Mouse (Mus musculus): ENCODE results near the gene Abca2.
"Not testable (repeated sequence)": the region's sequence is repeated elsewhere in the genome, so short reads cannot be mapped to it uniquely, and the experiment has no call there.

Gene Abca2

DNA sequence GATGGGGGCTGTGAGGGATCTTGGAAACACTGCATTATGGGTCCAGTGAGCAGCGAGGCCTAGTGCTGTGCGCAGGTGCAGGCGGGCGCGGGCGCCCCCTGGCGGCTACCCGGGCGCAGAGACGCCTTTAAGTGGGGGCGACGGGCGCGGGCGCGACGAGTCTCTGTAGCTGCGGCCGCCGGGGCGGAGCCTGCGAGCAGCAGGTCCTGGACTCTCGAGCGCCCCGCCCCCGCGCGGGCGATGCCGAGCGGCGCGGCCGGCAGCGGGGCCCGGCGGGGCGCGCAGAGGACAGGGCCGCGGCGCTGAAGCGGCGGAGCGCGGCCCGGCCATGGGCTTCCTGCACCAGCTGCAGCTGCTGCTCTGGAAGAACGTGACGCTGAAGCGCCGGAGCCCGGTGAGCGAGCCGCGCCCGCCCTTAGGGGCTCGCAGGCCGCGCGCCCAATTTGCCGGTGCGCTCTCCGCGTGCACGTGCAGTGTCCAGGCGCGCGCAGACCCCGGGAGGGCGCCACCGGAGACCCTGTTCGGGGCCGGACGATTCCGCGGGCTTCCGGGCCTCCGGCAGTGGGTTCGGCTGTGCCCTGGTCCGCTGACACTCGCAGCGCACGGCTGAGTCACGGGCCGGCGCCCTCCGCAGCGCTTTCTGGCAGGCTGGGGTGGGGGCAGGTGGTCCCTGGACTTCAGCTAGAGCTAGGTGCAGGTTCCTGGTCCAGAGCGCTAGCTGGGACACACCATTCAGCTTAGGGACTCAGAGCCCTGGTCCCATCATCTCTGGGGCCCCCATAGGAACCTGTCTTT, at the start of gene Abca2:
Gene Abca2 (plus strand): TSS at position 262 of the 795 bp plus-strand sequence.
- DNase-seq (ENCODE audit: low spot score): peak; percentile 96

DNA sequence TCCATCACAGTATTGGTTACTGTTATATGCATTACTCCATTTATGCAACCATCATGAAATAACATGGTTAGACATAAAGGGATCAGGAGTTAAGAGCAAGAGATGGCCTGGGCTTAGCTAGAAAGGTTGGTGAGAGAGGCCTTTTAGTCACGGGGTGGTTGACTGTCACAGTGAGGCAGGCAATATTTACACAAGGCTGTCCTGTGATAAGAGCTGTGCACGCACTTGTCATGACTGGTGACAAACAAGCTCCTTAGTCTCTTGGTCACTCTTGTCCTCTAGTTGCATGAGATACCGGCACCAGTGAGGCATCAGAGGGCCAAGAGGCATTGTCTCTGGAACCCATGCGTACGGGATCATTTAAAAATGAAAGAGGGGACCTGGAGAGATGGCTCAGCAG, 44.0 kb upstream of the Abca2 start:
- DNase-seq (ENCODE audit: low spot score): no peak

DNA sequence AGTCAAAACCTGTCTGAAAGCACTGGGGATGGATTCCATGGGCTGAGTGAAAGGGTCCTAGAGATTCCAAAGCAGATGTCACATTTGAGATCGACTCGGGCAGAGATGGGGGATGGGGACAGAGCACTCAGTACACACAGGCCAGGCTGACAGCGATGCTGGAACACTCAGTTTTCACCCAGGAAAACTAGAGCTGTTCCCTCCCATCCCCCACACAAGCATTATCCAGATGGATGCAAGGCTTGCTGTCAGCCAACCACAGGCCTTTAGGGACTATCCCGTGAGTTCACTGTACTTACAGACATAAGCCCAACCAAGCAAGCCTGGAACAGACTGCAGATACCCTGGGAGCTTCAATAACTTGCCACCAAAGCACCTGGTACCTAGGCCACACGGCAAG, 37.2 kb upstream of the Abca2 start:
- no peak for DNase-seq (ENCODE audit: low spot score)

DNA sequence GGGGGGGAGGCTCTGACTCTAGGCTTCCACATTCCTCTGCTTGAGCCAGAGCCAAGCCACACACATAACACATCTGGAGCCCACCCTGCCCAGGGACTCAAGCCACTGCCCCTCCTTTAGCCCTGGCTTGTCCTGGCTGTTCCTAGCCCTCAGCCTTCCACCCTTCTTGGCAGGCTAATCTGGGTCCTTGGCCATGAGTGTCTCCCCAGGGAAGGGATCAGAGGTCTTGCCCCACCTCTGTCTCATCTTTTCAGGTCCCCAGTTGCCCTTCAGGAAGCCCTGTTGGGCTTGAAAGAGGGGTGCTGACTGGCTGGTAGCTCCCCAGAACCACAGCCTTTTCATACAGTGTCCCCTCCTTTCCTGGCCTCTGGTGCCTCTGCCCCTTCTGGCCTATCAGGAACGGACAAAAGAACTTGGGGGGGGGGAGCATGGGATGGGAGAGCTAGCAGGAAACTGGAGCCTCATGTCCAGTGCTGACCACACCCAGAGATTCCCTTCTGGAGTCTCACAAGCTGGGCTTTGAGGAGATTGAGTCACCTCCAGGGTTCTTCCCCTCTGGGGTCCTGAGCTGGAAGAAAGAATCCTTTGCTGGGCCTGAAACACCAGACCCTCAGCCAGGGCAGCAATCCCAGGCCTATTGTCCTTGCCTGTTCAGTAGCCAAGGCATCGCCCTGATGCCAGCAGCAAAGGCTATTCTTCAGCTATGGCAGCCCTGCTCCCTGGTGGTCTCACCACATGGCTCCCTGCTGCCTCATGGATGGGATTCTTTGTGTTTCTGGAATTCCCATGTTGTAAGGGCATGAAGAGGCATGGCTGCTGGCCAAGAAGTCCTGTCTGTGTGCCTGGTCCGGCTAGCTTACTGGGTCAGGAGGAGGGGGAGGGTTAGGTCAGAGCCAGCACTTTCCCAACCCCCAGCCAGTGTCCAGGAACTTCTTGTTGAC, 34.0 kb upstream of the Abca2 start:
- DNase-seq (ENCODE audit: low spot score): no peak

DNA sequence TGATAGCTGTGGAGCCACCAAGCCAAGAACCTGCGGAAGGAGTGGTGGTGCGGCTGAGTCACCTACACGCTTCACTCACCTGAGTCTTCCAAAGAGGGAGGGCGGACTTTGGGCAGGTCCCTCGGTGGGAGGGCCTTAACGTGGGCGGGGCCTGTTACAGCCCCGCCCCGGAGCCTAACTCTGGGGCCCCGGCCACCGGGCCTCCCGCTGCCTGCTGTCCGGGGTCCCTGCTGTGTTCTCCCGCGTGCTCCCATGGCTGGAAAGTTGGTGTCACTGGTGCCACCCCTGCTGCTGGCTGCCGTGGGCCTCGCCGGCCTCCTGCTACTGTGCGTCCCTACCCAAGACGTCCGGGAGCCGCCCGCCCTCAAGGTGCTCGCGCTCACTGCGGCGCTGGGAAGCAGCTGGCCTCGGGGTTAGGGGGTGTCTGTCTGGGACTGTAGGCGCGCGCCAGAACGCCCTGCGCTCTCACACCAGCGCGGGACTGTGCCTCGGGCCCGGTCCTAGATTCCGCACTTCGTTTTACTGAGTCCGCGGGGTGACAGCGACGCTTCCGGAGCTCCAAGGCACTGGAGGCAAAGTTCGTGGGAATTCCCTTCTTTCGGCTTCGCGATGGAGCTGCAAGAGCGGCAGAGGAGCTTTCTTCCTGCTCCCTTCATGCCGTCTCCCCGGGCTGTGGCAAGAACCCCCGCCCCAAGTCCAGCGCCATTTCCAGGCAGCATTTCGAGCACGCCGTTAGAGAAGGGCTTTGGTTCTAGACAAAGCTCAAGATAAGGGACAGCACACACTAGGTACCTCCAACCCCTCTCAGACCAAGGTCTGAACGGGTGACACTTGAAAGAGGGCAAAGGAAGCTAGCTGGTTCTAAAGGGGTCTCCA, 32.5 kb upstream of the Abca2 start, which contains the start of gene Entpd2:
Gene Entpd2 (plus strand): TSS at position 154 of the 876 bp plus-strand sequence.
- DNase-seq (ENCODE audit: low spot score): peak; percentile 50

DNA sequence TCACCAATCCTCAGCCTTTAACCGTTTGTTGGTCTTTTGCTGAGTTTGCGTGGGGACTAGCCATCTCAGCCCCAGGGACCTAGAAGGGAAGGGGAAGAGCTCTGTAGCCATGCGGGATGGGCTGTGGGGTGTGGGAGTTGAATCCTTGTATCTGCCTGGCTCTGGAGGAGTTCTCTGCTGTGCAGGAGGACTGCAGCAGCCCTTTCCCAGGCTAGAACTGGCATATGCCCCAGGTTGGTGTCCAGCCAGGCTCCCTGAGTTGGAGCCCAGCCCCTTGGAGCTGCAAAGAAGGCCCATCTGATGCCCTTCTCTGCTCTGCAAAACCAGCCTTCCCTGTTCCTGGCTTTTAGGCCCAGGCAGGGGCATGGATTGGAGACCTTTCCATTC, 31.9 kb upstream of the Abca2 start:
- no peak for DNase-seq (ENCODE audit: low spot score)

DNA sequence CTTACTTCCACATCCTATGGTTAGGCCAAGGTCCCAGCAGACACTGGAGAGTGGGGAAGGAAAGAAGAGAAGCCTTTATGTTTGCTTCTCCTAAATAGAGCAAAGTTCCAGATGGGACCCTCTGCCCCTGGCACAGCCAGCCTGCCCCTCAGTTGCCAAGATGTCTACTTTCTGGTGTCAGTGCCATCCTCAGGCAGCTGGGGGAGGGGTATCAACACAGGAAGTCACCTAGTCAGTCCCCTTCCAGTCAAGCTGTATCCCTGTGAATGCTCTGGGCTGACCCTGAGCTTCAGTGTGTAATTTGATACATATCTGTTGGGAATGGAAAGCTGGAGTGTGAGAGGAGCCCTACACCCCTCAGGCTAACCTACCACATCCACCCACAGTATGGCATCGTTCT, 31.5 kb upstream of the Abca2 start:
- DNase-seq (ENCODE audit: low spot score): no peak

DNA sequence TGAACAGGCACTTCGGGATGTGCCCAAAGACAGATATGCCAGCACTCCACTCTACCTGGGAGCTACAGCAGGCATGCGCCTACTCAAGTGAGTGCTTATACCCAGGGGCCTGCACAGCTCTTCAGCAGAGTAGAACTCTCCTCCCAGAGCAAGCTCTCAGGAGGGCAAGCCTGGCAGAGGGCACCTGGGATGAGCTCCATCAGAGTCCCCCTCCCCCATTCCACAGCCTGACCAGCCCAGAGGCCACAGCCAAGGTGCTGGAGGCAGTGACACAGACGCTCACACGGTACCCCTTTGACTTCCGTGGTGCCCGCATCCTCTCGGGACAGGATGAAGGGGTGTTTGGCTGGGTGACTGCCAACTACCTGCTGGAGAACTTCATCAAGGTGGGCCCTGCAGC, 30.4 kb upstream of the Abca2 start:
- DNase-seq (ENCODE audit: low spot score): no peak

DNA sequence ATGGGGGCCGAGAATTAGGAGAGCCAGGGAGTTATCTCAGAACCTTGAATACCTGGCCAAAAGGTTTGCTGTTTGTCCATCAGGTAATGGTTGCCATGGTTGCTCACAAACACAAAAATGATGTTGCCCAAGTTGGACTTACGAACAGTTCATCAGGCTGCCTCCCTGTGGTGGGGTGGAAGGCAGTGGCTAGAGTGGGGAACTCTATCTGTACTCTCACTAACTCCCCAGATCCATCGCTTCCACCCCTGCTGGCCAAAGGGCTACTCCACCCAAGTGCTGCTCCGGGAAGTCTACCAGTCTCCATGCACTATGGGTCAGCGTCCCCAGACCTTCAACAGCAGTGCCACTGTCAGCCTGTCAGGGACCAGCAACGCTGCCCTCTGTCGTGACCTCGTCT, 29.5 kb upstream of the Abca2 start, which contains the start of gene Npdc1:
Gene Npdc1 (plus strand): TSS at position 301 of the 400 bp plus-strand sequence.
- DNase-seq (ENCODE audit: low spot score): no peak

DNA sequence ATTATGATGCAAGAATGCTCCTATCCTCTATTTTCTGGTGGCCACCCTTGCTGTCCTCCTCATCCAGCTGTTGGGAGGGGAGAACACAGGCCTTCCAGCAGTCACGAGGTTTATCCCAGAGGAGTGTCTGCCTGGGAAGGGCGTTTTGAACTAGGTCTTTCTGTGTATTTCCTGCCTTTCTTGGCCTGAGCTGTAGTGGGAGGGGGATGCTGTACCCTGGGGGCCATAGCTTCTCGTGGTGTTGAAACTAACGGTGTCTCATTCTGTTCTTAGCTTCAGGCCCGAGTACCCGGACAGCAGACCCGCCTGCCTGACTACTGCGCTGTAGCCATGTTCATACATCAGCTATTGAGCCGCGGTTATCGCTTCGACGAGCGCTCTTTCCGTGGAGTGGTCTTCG, 28.2 kb upstream of the Abca2 start:
- no peak for DNase-seq (ENCODE audit: low spot score)

DNA sequence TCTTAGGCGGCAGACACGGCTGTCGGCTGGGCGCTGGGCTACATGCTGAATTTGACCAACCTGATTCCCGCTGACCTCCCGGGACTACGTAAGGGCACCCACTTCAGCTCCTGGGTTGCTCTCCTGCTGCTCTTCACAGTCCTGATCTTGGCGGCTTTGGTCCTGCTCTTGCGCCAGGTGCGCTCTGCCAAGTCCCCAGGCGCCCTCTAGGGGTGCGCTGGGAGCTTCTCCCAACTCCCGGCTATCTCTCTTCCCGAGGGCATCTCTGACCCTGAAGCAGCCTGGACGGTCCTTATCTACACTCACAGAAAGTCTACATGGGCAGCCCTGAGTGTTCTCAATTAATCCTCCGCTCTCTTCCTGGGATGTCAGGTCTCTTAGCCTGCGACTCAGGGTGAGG, 27.7 kb upstream of the Abca2 start:
- peak; percentile 55 for DNase-seq (ENCODE audit: low spot score)

DNA sequence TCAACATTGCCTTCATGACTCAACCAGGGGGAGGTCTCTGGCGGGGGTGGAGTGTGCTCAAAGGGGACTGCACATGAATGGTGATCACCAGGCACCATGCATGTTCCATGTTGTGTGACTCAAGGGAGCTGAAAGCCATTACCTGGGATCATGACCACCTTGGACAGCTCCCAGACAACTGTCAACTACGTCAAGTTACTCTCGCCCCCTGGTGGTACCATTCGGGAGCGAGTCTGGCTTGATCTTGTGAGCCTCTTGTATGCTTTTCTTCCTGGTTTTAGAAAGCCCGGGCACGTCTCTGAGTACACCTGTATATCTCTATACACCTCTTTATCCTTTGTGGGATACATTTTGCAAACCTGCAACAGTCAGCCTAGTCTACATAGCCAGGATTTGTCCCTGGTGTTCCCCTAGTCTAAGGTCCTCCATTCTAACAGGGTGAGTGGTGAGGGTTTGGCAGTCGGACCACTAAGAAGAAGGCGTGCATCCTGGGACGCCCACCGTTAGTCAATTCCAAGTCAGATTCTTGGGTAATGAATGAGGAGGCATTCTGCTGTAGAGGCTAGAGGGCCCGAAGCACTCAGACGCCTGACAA, 26.0 kb upstream of the Abca2 start:
- DNase-seq (ENCODE audit: low spot score): peak; percentile 93

DNA sequence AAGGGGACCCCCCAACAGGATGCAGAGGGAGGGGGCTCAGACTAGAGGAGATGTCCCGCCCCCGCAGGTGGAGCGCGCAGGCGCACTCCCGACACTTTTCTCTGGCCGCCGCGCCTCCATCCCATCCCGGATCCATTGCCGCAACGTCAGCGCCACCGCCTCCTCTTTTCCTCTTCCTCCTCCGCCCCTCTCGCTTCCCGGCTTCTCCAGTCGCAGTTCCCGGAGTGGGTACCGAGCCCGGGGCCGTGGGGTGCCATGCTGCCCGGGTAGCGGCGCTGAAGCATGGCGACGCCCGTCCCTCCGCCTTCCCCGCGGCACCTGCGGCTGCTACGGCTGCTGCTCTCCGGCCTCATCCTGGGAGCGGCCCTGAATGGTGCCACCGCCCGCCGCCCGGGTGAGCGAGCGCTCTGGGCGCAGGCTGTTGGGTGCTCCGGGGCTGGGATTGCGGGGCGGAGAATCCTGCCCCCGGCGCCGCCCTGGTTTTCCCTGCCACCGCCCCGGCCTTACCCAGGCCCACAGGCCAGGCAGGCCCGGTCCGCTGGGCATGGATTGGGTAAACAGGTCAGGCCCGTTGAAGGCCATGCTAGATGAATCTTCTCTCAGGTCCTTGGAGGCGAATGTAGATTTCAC, 25.4 kb upstream of the Abca2 start:
- DNase-seq (ENCODE audit: low spot score): no peak

DNA sequence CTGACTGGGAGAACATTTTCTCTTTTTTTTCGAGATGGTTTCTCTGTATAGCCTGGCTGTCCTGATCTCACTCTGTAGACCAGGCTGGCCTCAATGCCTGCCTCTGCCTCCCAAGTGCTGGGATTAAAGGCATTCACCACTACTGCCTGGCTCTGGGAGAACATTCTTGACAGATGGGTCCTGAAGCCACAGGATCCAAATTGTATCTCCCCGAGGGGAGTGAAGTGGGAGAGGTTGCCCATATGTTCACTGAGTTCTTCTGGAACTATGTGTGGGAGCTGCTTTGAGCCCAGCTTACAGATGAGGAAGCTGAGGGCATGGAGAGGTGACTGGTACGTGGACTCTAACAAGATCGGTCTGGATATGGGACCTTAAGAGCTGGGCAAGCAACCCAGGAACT, 24.5 kb upstream of the Abca2 start:
- DNase-seq (ENCODE audit: low spot score): no peak

DNA sequence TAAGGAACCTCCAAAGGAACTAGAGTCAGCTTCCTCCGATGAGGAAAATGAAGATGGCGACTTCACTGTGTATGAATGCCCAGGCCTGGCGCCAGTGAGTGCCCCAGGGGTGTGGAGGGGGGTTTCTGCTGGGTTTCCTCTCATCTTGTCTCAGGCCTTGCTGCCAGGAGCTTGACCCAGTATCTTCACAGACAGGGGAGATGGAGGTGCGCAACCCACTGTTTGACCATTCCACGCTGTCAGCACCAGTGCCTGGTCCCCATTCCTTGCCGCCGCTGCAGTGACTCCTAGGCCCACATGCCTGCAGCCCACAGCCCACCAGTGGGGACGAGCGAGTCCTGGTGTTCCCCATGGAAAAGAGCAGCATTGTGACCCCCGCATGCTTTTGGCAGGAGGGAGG, 19.6 kb upstream of the Abca2 start:
- DNase-seq (ENCODE audit: low spot score): no peak

DNA sequence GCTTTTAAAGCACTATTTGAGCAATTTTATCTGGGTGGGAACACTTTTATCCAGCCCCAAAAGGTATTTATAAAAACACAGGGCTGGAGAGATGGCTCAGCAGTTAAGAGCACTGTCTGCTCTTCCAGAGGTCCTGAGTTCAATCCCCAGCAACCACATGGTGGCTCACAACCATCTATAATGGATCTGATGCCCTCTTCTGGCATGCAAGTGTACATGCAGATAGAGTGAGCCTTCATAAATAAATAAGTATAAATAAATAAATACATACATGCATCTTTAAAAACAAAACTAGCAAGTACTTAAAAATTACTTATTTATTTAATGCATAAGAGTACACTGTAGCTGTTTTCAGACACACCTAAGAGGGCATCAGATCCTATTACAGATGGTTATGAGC, 15.1 kb upstream of the Abca2 start:
- DNase-seq (ENCODE audit: low spot score): not testable (repeated sequence)

DNA sequence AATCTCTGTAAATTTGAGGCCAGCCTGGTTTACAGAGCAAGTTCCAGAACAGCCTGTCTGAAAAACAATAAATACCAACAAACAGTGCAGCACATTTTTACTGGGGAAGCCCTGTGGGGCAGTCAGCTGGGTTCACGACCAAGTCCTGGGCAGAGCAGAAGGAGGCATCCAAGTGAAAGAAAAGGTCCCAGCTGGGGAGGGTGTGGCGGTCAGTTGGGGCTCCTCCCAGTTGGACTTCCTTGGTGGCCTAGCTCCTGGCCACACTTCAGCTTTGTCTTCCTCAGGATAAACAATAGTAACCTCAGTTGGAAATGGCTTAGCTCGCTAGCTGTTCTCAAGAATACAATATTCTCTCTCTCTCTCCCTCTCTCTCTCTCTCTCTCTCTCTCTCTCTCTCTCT, 11.1 kb upstream of the Abca2 start:
- no peak for DNase-seq (ENCODE audit: low spot score)

DNA sequence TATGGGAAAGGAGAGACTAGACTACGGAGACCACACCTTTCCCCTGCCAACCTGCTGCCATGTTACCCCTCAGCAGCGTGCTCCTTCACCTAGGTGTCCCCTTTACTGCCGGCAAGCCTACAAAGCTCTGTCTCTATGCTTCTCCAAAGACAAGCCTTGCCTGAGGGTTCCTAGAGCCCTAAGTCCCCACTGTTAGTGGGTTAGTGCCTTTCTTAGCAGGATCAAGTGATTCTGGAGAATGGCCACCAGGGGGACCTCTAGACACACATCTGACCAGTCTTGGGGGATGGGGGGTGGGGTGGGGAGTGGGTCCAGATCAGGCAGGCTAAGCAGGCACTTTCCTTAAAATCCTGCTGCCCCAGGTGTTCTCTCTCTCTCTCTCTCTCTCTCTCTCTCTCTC, 6.6 kb upstream of the Abca2 start:
- DNase-seq (ENCODE audit: low spot score): peak; percentile 83

DNA sequence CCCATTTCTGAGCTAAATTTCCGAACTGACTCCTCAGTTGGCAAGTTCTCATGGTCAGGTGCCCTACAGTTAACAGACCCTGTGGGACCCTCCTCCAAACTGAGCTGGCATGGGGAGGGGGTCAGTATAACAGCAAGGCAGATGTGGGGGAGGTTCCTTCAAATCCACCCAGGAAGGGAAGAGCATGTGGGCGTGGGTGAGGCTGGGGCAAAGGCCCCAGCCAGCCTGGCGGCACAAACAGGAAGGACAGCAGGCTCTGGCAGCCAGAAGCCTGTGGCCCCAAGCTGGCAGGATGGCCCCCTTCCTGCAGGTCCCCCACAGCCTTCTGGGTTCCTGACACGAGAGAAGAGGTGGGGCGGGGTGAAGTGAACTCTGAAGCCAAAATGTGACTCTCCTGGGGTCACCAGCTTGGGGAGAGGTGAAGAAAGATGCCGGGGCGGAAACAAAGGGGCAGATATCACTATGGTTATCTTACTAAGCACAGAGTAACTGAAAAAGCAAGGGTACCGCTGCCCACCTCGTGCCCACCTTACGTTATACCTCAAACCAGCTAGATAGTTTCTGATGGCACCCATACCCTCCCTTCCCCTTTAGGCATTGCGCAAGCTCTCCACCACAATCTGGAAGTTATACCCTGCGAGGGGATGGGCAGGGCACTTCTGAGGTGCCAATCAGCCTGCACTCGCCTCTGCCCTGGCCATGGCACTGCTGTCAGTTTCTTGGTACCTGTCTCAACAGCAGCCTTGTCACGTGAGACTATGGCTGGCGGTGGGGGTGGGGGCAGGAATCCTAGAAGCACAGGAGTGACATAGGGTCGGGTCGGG, 5.7 kb upstream of the Abca2 start, which contains the start of gene Fut7:
Gene Fut7 (plus strand): TSS at position 681 of the 824 bp plus-strand sequence.
- no peak for DNase-seq (ENCODE audit: low spot score)

DNA sequence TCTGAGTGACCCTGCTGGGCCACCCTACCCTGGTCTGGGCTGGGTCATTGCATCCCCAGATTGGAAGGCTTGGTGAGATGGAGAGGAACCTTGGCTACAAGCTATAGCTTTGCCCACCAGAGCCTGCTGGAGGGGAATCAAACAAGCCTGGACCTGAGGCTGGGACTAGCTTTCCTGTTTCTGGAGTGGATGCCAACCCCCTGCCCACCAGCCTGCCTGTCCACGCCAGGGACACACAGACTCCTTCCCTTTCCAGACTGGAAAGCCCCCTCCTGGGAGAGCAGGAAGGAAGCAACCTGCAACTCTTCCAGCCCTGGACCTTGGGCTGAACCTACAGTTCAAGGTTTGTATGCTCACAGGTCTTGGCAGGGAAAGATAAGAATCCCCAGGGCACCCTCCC, 4.9 kb upstream of the Abca2 start:
- DNase-seq (ENCODE audit: low spot score): no peak
